Mouse (Mus musculus) forebrain, embryonic 10.5 days (tissue): ENCODE results near the gene Sar1b. TPM values are rescaled to one million over a fixed set of nuclear protein-coding genes. Genes with fewer than 3 reads are reported as not detected.
A peak's percentile ranks its signal among the peaks of the same experiment; 100 is the strongest.

ENCODE experiments used
- DNase-seq: peaks from one replicate; pipeline ENCODE4 v3.0.0-alpha.2; 2017; ENCODE audit warnings: low spot score; ENCODE audit errors: extremely low spot score
- H3K27ac ChIP-seq: fragments of 300-500 bp; sonication (generic); 2 replicates; pipeline ENCODE4 v1.5.1; 2016; ENCODE audit warnings: mild to moderate bottlenecking
- H3K27me3 ChIP-seq: fragments of 300-500 bp; sonication (generic); 2 replicates; pipeline ENCODE4 v1.6.1; 2016; ENCODE audit warnings: mild to moderate bottlenecking; ENCODE audit not compliant: poor library complexity, severe bottlenecking
- H3K36me3 ChIP-seq: fragments of 300-500 bp; sonication (generic); replicated peaks from 2 replicates; pipeline ENCODE4 v1.6.1; 2016; ENCODE audit warnings: mild to moderate bottlenecking, moderate library complexity
- H3K4me1 ChIP-seq: fragments of 300-500 bp; sonication (generic); 2 replicates; pipeline ENCODE4 v1.6.1; 2016
- H3K4me3 ChIP-seq: fragments of 300-500 bp; sonication (generic); 2 replicates; pipeline ENCODE4 v1.5.1; 2016; ENCODE audit warnings: mild to moderate bottlenecking, moderate library complexity
- H3K9me3 ChIP-seq: fragments of 300-500 bp; sonication (generic); 2 replicates; pipeline ENCODE4 v1.6.1; 2016; ENCODE audit warnings: mild to moderate bottlenecking, moderate library complexity
- WGBS: fragments of 180-500 bp; shearing (Covaris S2); methylation state at CpG from one replicate; pipeline ENCODE4 v1.1.7; 2016; 5-methylcytosine and 5-hydroxymethylcytosine counted together
- polyA plus RNA-seq: library from polyadenylated mRNA; unstranded; fragments of >200 nt; fragmentation: Nextera tagmentation; extraction: Ambion mirVana; gene quantifications from 2 replicates; pipeline ENCODE4 v1.2.1, GENCODE M21; 2016

Sar1b gene
- polyA plus RNA-seq, 1 experiment from 2014 or later: 112 TPM

DNA sequence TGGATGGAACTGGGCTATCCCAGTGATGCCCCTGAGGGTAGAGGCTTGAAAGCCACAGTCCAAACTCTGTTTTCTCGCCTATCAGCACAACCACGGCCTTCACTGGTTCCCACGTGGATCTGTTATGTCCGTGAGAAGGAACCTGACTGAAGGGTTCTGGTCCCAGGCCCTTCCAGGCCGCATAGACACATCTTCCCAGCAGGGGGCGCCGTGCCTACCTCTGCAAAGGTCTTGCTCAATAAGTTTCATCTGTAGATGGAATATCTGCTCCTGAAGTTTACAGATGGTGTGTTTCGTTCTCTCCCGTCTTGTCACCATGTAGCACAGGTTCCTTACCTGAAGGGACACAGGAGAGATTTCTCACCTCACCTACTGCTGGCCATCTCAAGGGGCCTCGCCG is 57.4 kb downstream of the Sar1b start:
- Histone ChIP-seq H3K4me3 (no peak overlapping the region), H3K4me1 (peaks cover 14% of the 10 kb centered on the region), H3K9me3 (no peaks in the 10 kb centered on the region), H3K36me3 (no peaks in the 10 kb centered on the region), H3K27ac (no peak overlapping the region), H3K27me3 (no peaks in the 10 kb centered on the region)
- DNase-seq: peak; percentile 79
- 50% methylated on average over 11 of the region's 11 CpGs for WGBS

DNA sequence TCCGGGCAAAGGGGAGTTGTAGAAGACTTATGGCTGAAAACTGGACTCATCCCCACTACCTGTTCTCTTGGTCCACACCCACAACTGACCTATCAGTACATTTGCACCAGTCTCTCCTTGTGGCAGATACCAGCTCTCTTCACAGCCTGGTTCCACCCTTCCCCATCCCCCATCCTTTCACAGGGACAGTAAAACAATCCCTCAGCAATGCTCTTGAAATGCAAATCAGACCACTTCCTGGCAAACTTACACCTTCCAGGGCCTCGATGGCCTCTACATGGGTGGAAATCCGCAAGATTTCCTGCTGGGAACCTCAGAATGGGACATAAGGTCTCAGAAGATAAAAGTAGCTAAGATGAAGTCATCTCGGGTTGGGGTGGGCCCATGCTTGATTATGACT is 59.2 kb downstream of the Sar1b start:
- WGBS: 55% methylated on average over 4 of the region's 4 CpGs

DNA sequence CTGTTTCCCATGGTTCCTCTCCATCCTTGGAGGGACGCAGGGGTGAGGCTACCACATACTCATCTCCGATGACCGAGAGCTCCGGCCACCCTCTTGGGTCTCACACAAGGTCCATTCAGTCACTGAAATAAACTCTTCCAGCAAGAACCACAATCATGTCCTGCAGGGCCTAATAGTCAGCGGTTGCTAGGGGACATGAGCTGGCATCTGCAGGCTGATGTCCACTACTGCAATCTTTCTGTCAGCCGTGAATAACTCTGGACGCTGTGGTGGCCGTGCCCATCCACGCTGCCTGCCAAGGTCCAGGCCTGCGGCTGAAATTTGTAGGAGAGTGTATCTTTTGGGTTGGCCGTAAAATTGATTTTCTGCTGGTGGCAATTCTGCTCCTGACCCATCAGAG is 59.8 kb downstream of the Sar1b start:
- Histone ChIP-seq H3K36me3 (peaks cover 8% of the 10 kb centered on the region; the same call in 1 of the 2 replicates), H3K27me3 (no peaks in the 10 kb centered on the region), H3K4me1 (peaks cover 14% of the 10 kb centered on the region), H3K27ac (no peak overlapping the region), H3K4me3 (no peak overlapping the region), H3K9me3 (no peaks in the 10 kb centered on the region)
- 78% methylated on average over 11 of the region's 11 CpGs for WGBS
- DNase-seq: no peak

More for the DNA sequence above, 59.2 kb downstream of the Sar1b start:
- Histone ChIP-seq H3K4me3 (no peak overlapping the region), H3K27ac (0 out of 2 replicates have a peak overlapping the region, but pooled peaks have one; percentile 8), H3K36me3 (peaks cover 8% of the 10 kb centered on the region; the same call in 1 of the 2 replicates), H3K27me3 (no peaks in the 10 kb centered on the region), H3K9me3 (no peaks in the 10 kb centered on the region), H3K4me1 (peaks cover 14% of the 10 kb centered on the region)
- DNase-seq: no peak

DNA sequence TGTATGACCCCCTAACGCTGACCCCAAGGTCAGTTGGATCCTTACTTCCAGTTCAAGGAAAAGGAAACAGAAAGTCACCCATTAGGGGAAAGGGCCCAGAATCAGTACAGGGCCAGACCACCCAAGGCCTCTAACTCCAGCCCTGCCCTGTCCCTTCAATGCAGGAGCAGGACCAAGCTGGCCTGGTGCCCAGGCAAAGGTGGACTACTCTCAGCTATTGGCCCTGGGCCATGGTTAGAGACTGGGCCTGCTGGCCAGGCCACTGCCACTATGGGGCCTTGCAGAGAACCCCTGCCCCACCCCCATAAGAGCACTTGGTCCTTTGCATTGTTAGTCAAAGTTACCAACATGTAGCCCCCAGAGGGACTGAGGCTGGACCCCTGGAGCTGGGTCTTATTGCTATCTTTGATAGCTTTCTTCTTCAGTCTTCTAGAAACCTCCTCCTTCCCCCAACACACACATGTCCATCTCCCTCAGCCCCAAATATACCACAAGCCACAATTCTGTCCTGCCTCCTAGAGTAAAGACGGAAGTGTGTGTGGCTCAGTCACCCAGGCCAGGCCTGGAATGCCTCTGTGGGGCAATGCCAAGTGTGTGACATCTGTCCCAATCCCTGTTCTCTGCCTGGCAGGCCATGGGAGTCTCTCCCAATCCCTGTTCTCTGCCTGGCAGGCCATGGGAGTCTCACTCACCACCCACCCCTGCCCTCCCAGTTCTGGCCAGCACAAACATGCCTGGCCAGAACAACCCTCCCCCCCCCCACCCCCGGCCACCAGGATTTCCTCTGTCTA is 60.7 kb downstream of the Sar1b start:
- H3K27me3 ChIP-seq: no peaks in the 10 kb centered on the region
- 85% methylated on average over 3 of the region's 3 CpGs for WGBS
- no peak overlapping the region for H3K27ac ChIP-seq

DNA sequence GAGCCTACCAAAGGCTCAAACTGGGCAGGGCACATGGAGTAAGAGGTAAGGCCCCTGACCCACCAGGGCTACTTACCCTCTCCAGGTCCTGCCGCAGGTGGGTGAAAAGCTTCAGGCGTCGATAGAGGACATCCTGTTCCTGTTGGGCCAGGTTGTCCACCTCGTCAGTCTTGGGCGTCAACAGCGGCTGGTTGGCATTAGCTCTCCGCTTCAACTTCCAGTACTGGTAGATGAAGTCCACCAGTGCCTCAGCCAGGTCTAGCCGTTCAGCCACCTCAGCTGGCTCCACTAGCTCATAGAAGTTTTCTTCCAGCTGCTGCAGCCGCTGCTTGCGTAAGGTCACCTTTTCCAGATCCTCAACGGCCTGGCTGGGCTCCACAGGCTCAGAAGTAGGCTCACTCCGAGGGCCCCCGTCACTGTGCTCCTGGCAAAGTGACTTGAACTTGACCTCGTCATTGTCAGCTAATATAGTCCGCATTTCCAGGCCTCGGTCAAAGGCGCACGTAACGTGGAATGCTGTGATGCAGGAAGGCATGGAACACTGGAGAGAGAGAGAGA is 61.5 kb downstream of the Sar1b start:
- H3K36me3 ChIP-seq: peaks cover 8% of the 10 kb centered on the region; the same call in 1 of the 2 replicates
- no peak overlapping the region for H3K4me3 ChIP-seq
- no peak overlapping the region for H3K27ac ChIP-seq
- no peaks in the 10 kb centered on the region for H3K27me3 ChIP-seq
- no peaks in the 10 kb centered on the region for H3K9me3 ChIP-seq
- DNase-seq: no peak
- 94% methylated on average over 19 of the region's 19 CpGs for WGBS
- peaks cover 14% of the 10 kb centered on the region for H3K4me1 ChIP-seq

More for the DNA sequence above, 60.7 kb downstream of the Sar1b start:
- Histone ChIP-seq H3K4me3 (no peak overlapping the region), H3K36me3 (peaks cover 8% of the 10 kb centered on the region; the same call in 1 of the 2 replicates), H3K4me1 (peaks cover 14% of the 10 kb centered on the region), H3K9me3 (no peaks in the 10 kb centered on the region)
- no peak for DNase-seq

DNA sequence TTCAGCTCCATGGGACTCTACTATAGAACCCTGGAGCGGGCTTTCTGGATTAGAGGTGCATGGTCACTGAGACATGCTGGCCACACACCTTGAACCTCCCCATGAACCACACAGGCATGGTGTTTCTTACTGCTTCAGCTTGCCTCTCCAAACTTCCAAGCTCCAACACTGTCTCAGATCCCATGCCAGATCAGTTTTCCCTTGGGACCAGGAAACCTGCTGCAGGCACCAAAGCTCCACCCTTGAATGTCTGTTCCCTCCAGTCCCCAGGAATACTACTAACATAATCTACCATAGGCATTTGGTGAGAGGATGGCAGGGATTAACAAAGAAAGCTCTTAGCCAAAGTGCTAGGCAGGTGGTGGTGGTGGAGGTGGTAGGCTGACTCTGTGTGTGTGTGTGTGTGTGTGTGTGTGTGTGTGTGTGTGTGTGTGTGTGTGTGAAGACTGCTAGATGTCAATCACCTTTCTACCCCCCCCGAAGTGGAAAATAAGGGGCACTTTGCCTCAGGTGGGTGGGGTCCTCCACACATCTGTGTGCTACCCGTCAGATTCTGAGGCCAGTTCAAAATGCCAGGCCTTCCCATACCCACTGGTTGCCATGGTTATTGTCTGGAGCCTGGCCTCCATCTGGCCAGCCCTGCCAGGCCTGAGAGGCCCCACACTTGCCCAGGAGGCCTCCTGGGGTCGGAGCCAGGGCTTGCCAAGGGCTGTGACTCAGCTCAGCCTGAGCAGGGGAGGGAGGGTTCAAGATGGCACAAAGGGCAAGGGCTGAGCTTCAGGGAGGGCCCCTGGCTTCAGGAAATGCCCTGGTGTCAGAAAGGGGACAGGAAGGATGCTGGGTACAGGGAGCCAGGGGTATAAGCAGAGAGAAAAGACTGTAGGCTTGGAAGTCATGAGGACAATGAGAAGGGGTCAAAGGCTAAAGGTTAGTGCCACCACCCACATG is 68.7 kb downstream of the Sar1b start:
- DNase-seq: no peak
- no peaks in the 10 kb centered on the region for H3K9me3 ChIP-seq
- H3K36me3 ChIP-seq: no peaks in the 10 kb centered on the region
- H3K27me3 ChIP-seq: no peaks in the 10 kb centered on the region
- peak overlapping the region; percentile 56 for H3K27ac ChIP-seq
- 82% methylated on average over 4 of the region's 4 CpGs for WGBS
- no peak overlapping the region for H3K4me3 ChIP-seq
- H3K4me1 ChIP-seq: peaks cover 15% of the 10 kb centered on the region

DNA sequence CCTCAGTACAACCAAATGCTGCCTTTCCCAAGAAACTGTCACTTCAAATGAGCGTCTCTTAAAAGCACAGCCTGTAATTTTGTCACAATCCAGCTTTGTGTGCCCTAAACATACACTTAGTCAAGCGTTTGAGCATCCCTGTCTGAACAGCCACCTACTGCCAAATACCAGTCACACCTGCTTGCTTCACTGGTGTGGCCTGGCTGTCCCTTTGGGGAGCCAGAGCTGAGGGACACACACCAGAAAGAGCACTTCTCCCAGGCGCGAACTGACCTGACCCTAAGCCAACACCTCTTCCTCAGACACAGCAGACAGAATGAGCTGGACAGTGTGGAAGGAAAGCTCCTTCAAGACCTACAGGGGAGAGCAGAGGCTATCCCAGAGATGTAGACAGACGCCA is 69.5 kb downstream of the Sar1b start:
- H3K36me3 ChIP-seq: no peaks in the 10 kb centered on the region
- H3K9me3 ChIP-seq: no peaks in the 10 kb centered on the region
- WGBS: 78% methylated on average over 5 of the region's 5 CpGs
- no peak overlapping the region for H3K4me3 ChIP-seq
- H3K27ac ChIP-seq: no peak overlapping the region
- no peaks in the 10 kb centered on the region for H3K27me3 ChIP-seq
- peaks cover 16% of the 10 kb centered on the region for H3K4me1 ChIP-seq
- no peak for DNase-seq

DNA sequence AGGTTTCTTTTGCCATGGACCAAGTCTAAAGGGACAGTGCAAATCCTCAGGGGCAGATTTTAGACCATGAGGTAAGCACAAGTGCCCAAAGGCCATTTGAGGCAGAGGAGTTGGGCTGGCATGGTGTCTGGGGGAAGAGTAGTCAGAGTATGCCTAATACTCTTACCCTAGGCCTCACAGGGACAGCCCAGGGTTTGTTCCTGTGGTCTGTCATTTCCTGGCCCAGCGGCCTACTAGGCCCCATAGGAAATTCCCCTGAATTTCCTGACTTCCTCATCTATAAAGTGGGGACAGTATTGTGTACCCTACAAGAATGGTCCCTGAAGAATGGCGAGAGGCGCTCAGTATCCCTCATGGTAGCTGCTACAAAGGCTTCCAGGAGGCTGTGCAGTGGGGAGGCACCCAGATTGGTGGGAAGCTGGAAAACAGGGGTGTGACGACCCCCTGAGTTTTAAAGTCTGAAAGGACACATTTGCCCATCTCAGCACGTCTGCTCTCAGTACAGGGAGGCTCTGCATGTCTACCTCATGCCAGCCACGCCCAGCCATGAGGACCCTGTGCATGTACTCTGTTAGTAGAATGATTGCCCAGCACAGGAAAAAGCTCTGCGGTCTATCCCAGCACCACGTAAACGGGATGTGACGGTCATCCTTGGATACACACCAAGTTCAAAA is 70.0 kb downstream of the Sar1b start:
- Histone ChIP-seq H3K27ac (no peak overlapping the region), H3K4me3 (no peak overlapping the region), H3K27me3 (no peaks in the 10 kb centered on the region), H3K9me3 (no peaks in the 10 kb centered on the region), H3K36me3 (no peaks in the 10 kb centered on the region), H3K4me1 (peaks cover 16% of the 10 kb centered on the region)
- DNase-seq: no peak
- WGBS: 94% methylated on average over 10 of the region's 10 CpGs

DNA sequence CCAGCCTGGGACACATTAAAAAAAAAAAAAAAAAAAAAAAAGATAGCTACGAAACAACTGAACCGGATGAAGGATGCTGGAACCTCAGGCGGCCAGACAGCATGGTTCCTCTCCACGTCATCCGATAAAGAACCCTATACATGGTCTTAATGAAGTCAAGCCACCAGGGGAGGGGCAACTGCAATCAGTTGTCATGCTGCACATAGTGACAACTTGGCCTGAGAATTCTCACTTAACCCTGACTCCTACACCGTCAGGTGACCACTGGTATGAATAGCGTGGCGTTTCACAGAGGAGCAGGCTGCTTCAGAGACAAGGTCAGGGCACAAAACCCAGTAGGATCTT is 70.6 kb downstream of the Sar1b start:
- 94% methylated on average over 8 of the region's 8 CpGs for WGBS
- Histone ChIP-seq H3K9me3 (no peaks in the 10 kb centered on the region), H3K27me3 (no peaks in the 10 kb centered on the region), H3K36me3 (no peaks in the 10 kb centered on the region), H3K4me3 (no peak overlapping the region), H3K4me1 (peaks cover 16% of the 10 kb centered on the region), H3K27ac (no peak overlapping the region)
- DNase-seq: no peak

DNA sequence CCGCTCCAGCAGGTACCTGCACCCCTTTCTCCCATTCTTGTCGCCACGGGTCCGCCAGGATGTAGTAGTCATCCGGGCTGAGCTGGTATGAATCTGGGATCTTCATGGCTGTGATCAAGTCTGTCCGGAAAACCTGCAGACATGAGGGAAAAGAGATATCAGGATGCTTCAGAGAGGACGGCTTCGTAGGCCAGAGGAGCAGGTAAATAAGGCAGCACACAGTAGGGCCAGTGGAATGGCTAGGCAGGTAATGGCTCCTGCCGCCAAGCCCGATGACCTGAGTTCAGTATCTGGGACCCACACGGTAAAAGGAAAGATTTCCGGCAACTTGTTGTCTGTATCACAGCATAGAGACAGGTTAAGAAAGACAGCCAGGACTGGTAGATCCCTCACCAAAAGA is 72.1 kb downstream of the Sar1b start:
- WGBS: 95% methylated on average over 12 of the region's 12 CpGs
- peaks cover 16% of the 10 kb centered on the region for H3K4me1 ChIP-seq
- H3K27me3 ChIP-seq: no peaks in the 10 kb centered on the region
- no peak overlapping the region for H3K27ac ChIP-seq
- H3K9me3 ChIP-seq: no peaks in the 10 kb centered on the region
- H3K4me3 ChIP-seq: no peak overlapping the region
- no peaks in the 10 kb centered on the region for H3K36me3 ChIP-seq
- DNase-seq: no peak

DNA sequence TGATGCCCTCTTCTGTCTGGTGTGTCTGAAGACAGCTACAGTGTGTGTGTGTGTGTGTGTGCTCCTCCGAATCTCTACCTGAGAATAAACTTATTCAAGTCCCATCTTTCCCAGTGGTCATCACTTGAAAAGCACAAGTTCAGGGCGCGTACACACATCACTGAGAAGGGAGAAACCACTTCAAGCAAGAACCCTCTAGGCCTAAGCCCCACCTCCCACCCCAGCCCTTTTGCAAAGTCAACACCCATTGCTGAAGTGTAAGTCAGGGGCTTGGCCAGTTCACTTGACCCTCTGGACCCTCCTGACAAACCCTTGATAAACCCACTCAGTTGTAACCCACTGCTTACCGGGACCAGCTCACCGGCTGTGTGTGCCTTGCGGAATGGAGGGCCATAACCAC is 73.0 kb downstream of the Sar1b start:
- WGBS: 89% methylated on average over 6 of the region's 6 CpGs
- no peak for DNase-seq
- no peaks in the 10 kb centered on the region for H3K9me3 ChIP-seq
- no peak overlapping the region for H3K27ac ChIP-seq
- H3K4me1 ChIP-seq: peaks cover 16% of the 10 kb centered on the region
- no peak overlapping the region for H3K4me3 ChIP-seq
- no peaks in the 10 kb centered on the region for H3K27me3 ChIP-seq
- H3K36me3 ChIP-seq: no peaks in the 10 kb centered on the region
